Mouse (Mus musculus): Measurements from ENCODE around the gene Gm4952.

Gene Gm4952

GRCm38 (mm10) chr19:12599674-12600073 lies at the start of gene Gm4952:
Gm4952 (plus strand) TSS chr19:12599974.
- no peak for DNase-seq (ENCODE audit: low read depth, low spot score)

- DNase-seq (ENCODE audit: low read depth, low spot score), result no peak
These were observed 49.5 kb upstream of the Gm4952 start for GRCm38 (mm10) chr19:12550005-12550942.

- DNase-seq (ENCODE audit: low read depth, low spot score), result no peak
These were observed 43.5 kb upstream of the Gm4952 start for GRCm38 (mm10) chr19:12556293-12556692.

- DNase-seq (ENCODE audit: low read depth, low spot score), result no peak
These were observed 41.6 kb upstream of the Gm4952 start for GRCm38 (mm10) chr19:12558219-12558618.

GRCm38 (mm10) chr19:12564197-12564596 lies 35.6 kb upstream of the Gm4952 start:
- no peak for DNase-seq (ENCODE audit: low read depth, low spot score)

GRCm38 (mm10) chr19:12567011-12567410 lies 32.8 kb upstream of the Gm4952 start:
- no peak for DNase-seq (ENCODE audit: low read depth, low spot score)

- no peak for DNase-seq (ENCODE audit: low read depth, low spot score)
These were observed 28.9 kb upstream of the Gm4952 start for GRCm38 (mm10) chr19:12570866-12571265.

- DNase-seq (ENCODE audit: low read depth, low spot score), result no peak
These were observed 28.1 kb upstream of the Gm4952 start for GRCm38 (mm10) chr19:12571687-12572086.

GRCm38 (mm10) chr19:12572614-12573265 lies 27.0 kb upstream of the Gm4952 start:
- no peak for DNase-seq (ENCODE audit: low read depth, low spot score)

- DNase-seq (ENCODE audit: low read depth, low spot score), result peak; percentile 13
These were observed 26.3 kb upstream of the Gm4952 start for GRCm38 (mm10) chr19:12573266-12574011.

GRCm38 (mm10) chr19:12574012-12574407 lies 25.8 kb upstream of the Gm4952 start:
- no peak for DNase-seq (ENCODE audit: low read depth, low spot score)

- DNase-seq (ENCODE audit: low read depth, low spot score), result no peak
These were observed 24.7 kb upstream of the Gm4952 start for GRCm38 (mm10) chr19:12575107-12575506.

GRCm38 (mm10) chr19:12575514-12575913 lies 24.3 kb upstream of the Gm4952 start:
- no peak for DNase-seq (ENCODE audit: low read depth, low spot score)

- DNase-seq (ENCODE audit: low read depth, low spot score), result no peak
These were observed 23.1 kb upstream of the Gm4952 start for GRCm38 (mm10) chr19:12576639-12577038.

GRCm38 (mm10) chr19:12585310-12585709 lies 14.5 kb upstream of the Gm4952 start:
- DNase-seq (ENCODE audit: low read depth, low spot score), result no peak

GRCm38 (mm10) chr19:12591908-12592307 lies 7.9 kb upstream of the Gm4952 start:
- peak; percentile 38 for DNase-seq (ENCODE audit: low read depth, low spot score)

- no peak for DNase-seq (ENCODE audit: low read depth, low spot score)
These were observed 4.6 kb upstream of the Gm4952 start for GRCm38 (mm10) chr19:12595135-12595529.

GRCm38 (mm10) chr19:12595530-12596289 lies 4.1 kb upstream of the Gm4952 start:
- DNase-seq (ENCODE audit: low read depth, low spot score), result peak; percentile 28

- no peak for DNase-seq (ENCODE audit: low read depth, low spot score)
These were observed 3.3 kb upstream of the Gm4952 start for GRCm38 (mm10) chr19:12596290-12597072.

GRCm38 (mm10) chr19:12597073-12597405 lies 2.7 kb upstream of the Gm4952 start:
- no peak for DNase-seq (ENCODE audit: low read depth, low spot score)

GRCm38 (mm10) chr19:12598674-12599073 lies 1.1 kb upstream of the Gm4952 start:
- DNase-seq (ENCODE audit: low read depth, low spot score), result no peak

Measured in retina, adult 2 months (tissue).